Mouse (Mus musculus): ENCODE measurements around the gene Catsper2. TPM values are rescaled to one million over a fixed set of nuclear protein-coding genes. Genes with fewer than 3 reads are reported as not detected.
A peak's percentile ranks its signal among the peaks of the same experiment; 100 is the strongest.

Gene Catsper2
- polyA plus RNA-seq, 1 experiment from 2014 or later = 3.8 TPM

DNA sequence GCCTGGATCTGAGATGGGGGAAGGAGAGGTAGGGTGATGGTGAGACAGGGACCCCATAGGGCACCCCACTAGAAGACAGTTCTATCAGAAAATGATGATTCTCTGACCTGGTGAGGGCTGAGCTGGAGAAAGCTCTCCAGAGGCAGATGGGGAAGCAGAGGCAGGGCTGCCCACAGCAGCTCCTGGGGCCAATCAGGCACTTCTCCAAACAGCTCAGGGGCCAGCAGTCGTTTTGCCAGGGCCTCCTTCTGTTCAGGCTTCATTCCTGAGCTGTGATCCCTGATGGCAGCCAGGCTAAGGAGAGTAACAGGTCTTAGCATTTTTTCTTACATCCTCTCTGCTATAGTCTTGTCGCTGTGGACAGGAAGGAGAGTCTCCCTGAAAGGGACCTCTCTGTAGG lies 38.8 kb downstream of the Catsper2 start:
- Histone ChIP-seq H3K4me1 (peaks cover 13% of the 10 kb centered on the region; the same call in 1 of the 2 replicates), H3K27ac (no peak overlapping the region), H3K9me3 (no peaks in the 10 kb centered on the region), H3K27me3 (no peaks in the 10 kb centered on the region), H3K4me3 (no peak overlapping the region), H3K36me3 (no peaks in the 10 kb centered on the region), H3K9ac (no peak overlapping the region), H3K4me2 (no peak overlapping the region)
- WGBS = 56% methylated on average over 2 of the region's 2 CpGs
- ATAC-seq (ENCODE audit: insufficient number of reproducible peaks, insufficient read depth, low FRiP score, low TSS enrichment, low read depth) = no peak

GRCm38 (mm10) chr2:121372266-121372665 lies 41.3 kb downstream of the Catsper2 start:
- H3K9me3 ChIP-seq = no peaks in the 10 kb centered on the region
- WGBS = 83% methylated on average over 3 of the region's 3 CpGs
- no peak for ATAC-seq (ENCODE audit: insufficient number of reproducible peaks, insufficient read depth, low FRiP score, low TSS enrichment, low read depth)
- H3K36me3 ChIP-seq = no peaks in the 10 kb centered on the region
- no peak overlapping the region for H3K27ac ChIP-seq
- H3K4me2 ChIP-seq = no peak overlapping the region
- no peak overlapping the region for H3K4me3 ChIP-seq
- H3K4me1 ChIP-seq = peaks cover 11% of the 10 kb centered on the region; the same call in 1 of the 2 replicates
- H3K9ac ChIP-seq = no peak overlapping the region
- no peaks in the 10 kb centered on the region for H3K27me3 ChIP-seq

GRCm38 (mm10) chr2:121370921-121371320 lies 42.7 kb downstream of the Catsper2 start:
- ATAC-seq (ENCODE audit: insufficient number of reproducible peaks, insufficient read depth, low FRiP score, low TSS enrichment, low read depth) = no peak
- no peak overlapping the region for H3K27ac ChIP-seq
- H3K9ac ChIP-seq = no peak overlapping the region
- H3K9me3 ChIP-seq = no peaks in the 10 kb centered on the region
- 74% methylated on average over 5 of the region's 5 CpGs for WGBS
- H3K36me3 ChIP-seq = no peaks in the 10 kb centered on the region
- no peaks in the 10 kb centered on the region for H3K27me3 ChIP-seq
- H3K4me2 ChIP-seq = no peak overlapping the region
- no peak overlapping the region for H3K4me3 ChIP-seq
- H3K4me1 ChIP-seq = no peaks in the 10 kb centered on the region

- no peak overlapping the region for H3K4me3 ChIP-seq
- H3K4me2 ChIP-seq = no peak overlapping the region
- ATAC-seq (ENCODE audit: insufficient number of reproducible peaks, insufficient read depth, low FRiP score, low TSS enrichment, low read depth) = no peak
- H3K4me1 ChIP-seq = no peaks in the 10 kb centered on the region
- no peaks in the 10 kb centered on the region for H3K27me3 ChIP-seq
- 72% methylated on average over 2 of the region's 2 CpGs for whole genome bisulfite sequencing
- no peak overlapping the region for H3K27ac ChIP-seq
- H3K9ac ChIP-seq = no peak overlapping the region
- H3K9me3 ChIP-seq = no peaks in the 10 kb centered on the region
- H3K36me3 ChIP-seq = no peaks in the 10 kb centered on the region
Observed at GRCm38 (mm10) chr2:121368831-121369230, 44.8 kb downstream of the Catsper2 start.

DNA sequence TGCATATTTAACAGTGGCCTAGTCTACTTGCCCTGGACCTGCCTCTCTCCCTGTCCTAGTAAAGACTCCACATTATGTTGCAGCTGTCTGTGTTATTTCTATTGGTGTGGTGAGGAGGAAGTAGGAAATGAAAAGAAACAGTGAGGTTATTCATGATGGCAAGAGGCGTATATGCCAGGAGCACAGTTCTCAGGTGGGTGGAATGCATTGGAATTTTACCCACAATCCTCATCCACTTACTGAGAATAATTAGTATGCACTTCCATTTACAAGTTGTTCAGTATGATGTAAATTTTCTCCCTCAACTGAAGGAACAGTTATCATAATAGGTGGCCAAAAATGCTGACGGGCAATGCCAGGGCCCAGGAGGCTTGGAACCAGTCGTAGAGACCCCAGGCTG lies 49.9 kb downstream of the Catsper2 start:
- no peak overlapping the region for H3K27ac ChIP-seq
- no peak overlapping the region for H3K4me3 ChIP-seq
- no peaks in the 10 kb centered on the region for H3K36me3 ChIP-seq
- no peaks in the 10 kb centered on the region for H3K9me3 ChIP-seq
- no peak overlapping the region for H3K4me2 ChIP-seq
- H3K9ac ChIP-seq = no peak overlapping the region
- H3K4me1 ChIP-seq = peaks cover 4% of the 10 kb centered on the region
- 83% methylated on average over 3 of the region's 3 CpGs for WGBS
- no peaks in the 10 kb centered on the region for H3K27me3 ChIP-seq
- no peak for ATAC-seq (ENCODE audit: insufficient number of reproducible peaks, insufficient read depth, low FRiP score, low TSS enrichment, low read depth)

DNA sequence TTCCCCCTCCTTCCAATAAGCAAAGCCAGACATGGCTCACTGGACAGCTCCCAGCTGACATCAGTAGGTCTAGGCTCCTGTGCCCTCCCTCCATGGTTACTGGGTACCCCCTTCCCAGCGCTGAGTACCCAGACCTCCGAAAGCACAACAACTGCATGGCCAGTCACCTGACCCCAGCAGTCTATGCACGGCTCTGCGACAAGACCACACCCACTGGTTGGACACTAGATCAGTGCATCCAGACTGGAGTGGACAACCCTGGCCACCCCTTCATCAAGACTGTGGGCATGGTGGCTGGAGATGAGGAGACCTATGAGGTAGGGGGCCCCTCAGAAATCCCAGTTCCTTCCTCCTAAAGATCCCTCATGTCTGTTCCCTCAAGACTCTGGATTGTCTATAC lies 54.1 kb downstream of the Catsper2 start:
- no peaks in the 10 kb centered on the region for H3K36me3 ChIP-seq
- H3K9me3 ChIP-seq = no peaks in the 10 kb centered on the region
- H3K9ac ChIP-seq = no peak overlapping the region
- H3K4me3 ChIP-seq = no peak overlapping the region; the same call in 1 of the 2 replicates
- H3K4me2 ChIP-seq = no peak overlapping the region
- H3K27me3 ChIP-seq = no peaks in the 10 kb centered on the region
- no peak for ATAC-seq (ENCODE audit: insufficient number of reproducible peaks, insufficient read depth, low FRiP score, low TSS enrichment, low read depth)
- H3K4me1 ChIP-seq = peaks cover 20% of the 10 kb centered on the region
- WGBS = 53% methylated on average over 4 of the region's 4 CpGs
- H3K27ac ChIP-seq = no peak overlapping the region

- Histone ChIP-seq H3K4me1 (peaks cover 25% of the 10 kb centered on the region), H3K36me3 (no peaks in the 10 kb centered on the region), H3K4me2 (peak overlapping the region; percentile 58), H3K27ac (no peak overlapping the region), H3K27me3 (no peaks in the 10 kb centered on the region), H3K9me3 (no peaks in the 10 kb centered on the region), H3K4me3 (peak overlapping the region; percentile 37), H3K9ac (0 out of 2 replicates have a peak overlapping the region, but pooled peaks have one; percentile 33)
- peak; percentile 72; the same call in 1 of the 2 replicates for ATAC-seq (ENCODE audit: insufficient number of reproducible peaks, insufficient read depth, low FRiP score, low TSS enrichment, low read depth)
- under 1% methylated on average over 16 of the region's 16 CpGs for WGBS
Observed at GRCm38 (mm10) chr2:121358381-121358780, 55.2 kb downstream of the Catsper2 start.

- no peak for ATAC-seq (ENCODE audit: insufficient number of reproducible peaks, insufficient read depth, low FRiP score, low TSS enrichment, low read depth)
- Histone ChIP-seq H3K4me3 (peak overlapping the region; percentile 37), H3K27ac (no peak overlapping the region), H3K27me3 (no peaks in the 10 kb centered on the region), H3K4me1 (peaks cover 25% of the 10 kb centered on the region), H3K9ac (no peak overlapping the region), H3K9me3 (no peaks in the 10 kb centered on the region), H3K4me2 (peak overlapping the region; percentile 58), H3K36me3 (no peaks in the 10 kb centered on the region)
- 0% methylated on average over 4 of the region's 4 CpGs for WGBS
Observed at GRCm38 (mm10) chr2:121357961-121358360, 55.6 kb downstream of the Catsper2 start.

GRCm38 (mm10) chr2:121357494-121357893 lies 56.1 kb downstream of the Catsper2 start, which contains the start of gene Ckmt1:
Gene Ckmt1, plus strand, starts transcription at chr2:121357714.
- Histone ChIP-seq H3K27me3 (no peaks in the 10 kb centered on the region), H3K27ac (no peak within 1 kb of the TSS), H3K4me3 (peak within 1 kb of the TSS; percentile 37), H3K9me3 (no peaks in the 10 kb centered on the region), H3K4me1 (peaks cover 25% of the 10 kb centered on the region), H3K9ac (0 out of 2 replicates have a peak within 1 kb of the TSS, but pooled peaks have one; percentile 33), H3K4me2 (peak within 1 kb of the TSS; percentile 58), H3K36me3 (no peaks in the 10 kb centered on the region)
- no peak for ATAC-seq (ENCODE audit: insufficient number of reproducible peaks, insufficient read depth, low FRiP score, low TSS enrichment, low read depth)
- WGBS = 58% methylated on average over 5 of the region's 5 CpGs

DNA sequence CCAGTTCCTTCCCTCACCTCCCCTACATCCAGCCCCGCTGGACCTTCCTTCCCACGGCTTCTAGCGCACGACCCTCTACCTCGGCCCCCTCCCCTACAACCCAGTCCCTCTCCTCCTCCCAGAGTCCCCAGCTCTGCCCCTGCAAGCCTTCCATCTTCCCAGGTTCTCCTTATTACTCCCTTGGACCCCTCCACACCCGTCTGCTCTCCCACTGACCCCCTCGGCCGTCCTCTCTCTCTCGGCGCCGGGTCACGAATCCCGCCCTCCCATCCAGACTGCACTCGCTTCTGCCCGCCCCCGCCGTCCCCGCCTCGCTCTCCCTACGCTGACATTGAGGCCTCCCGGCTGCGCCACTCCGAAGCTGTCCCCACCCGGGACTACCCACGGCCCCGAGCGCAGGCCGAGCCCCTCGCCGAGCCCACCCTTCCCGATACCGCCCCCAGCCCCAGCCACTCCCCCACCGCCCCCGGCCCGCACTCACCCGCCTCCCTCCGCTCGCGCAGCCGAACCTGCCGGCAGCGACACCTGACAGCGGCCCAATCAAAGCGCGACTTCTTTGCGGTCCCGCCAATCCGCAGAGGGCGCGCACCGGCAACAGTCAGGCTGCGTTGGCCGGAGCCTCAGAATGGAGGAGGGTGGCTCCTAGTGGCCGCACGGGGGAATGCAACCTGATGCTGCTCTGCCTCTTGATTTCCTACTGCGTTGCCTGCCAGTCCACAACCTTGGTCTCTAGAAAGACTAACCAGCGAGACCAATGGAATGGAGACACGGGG lies 58.6 kb downstream of the Catsper2 start, which contains the start of gene Ppip5k1:
Ppip5k1 (minus strand) TSS at position 577 of the 773 bp plus-strand sequence.
- H3K4me2 ChIP-seq = peak within 1 kb of the TSS; percentile 83
- peaks cover 25% of the 10 kb centered on the region for H3K4me1 ChIP-seq
- no peaks in the 10 kb centered on the region for H3K36me3 ChIP-seq
- H3K27ac ChIP-seq = peak within 1 kb of the TSS; percentile 49; the same call in 1 of the 2 replicates
- H3K9me3 ChIP-seq = no peaks in the 10 kb centered on the region
- no peaks in the 10 kb centered on the region for H3K27me3 ChIP-seq
- H3K9ac ChIP-seq = peak within 1 kb of the TSS; percentile 81
- peak within 1 kb of the TSS; percentile 68 for H3K4me3 ChIP-seq
- ATAC-seq (ENCODE audit: insufficient number of reproducible peaks, insufficient read depth, low FRiP score, low TSS enrichment, low read depth) = peak; percentile 94
- WGBS = under 1% methylated on average over 58 of the region's 58 CpGs

- Histone ChIP-seq H3K9me3 (no peaks in the 10 kb centered on the region), H3K4me2 (peak overlapping the region; percentile 83), H3K27me3 (no peaks in the 10 kb centered on the region), H3K4me3 (peak overlapping the region; percentile 68), H3K27ac (no peak overlapping the region), H3K36me3 (peaks cover 2% of the 10 kb centered on the region; the same call in 1 of the 2 replicates), H3K9ac (peak overlapping the region; percentile 81), H3K4me1 (peaks cover 25% of the 10 kb centered on the region)
- WGBS = 6% methylated on average over 6 of the region's 6 CpGs
- ATAC-seq (ENCODE audit: insufficient number of reproducible peaks, insufficient read depth, low FRiP score, low TSS enrichment, low read depth) = no peak
Observed at GRCm38 (mm10) chr2:121354378-121354777, 59.2 kb downstream of the Catsper2 start.

DNA sequence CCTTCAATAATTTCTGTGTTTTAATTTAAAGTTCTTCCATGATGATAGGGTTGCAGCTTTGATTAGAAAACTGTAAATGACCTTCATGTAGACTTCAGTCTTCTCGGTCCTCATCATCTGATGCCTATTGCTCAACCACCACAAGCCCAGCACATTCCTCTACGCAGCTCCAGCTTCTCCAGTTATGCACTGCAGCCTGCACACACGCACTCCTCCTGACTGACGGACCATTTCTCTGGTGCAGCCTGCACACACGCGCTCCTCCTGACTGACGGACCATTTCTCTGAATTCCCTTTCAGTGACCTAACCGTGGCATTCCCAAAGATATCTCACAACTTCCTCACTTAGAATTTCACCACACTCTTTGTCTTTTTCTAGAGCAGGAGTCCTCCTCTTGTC lies 60.4 kb downstream of the Catsper2 start:
- ATAC-seq (ENCODE audit: insufficient number of reproducible peaks, insufficient read depth, low FRiP score, low TSS enrichment, low read depth) = no peak
- Histone ChIP-seq H3K9ac (no peak overlapping the region), H3K4me3 (no peak overlapping the region), H3K36me3 (peaks cover 2% of the 10 kb centered on the region; the same call in 1 of the 2 replicates), H3K27me3 (no peaks in the 10 kb centered on the region), H3K27ac (no peak overlapping the region), H3K4me1 (peaks cover 16% of the 10 kb centered on the region; the same call in 1 of the 2 replicates), H3K9me3 (no peaks in the 10 kb centered on the region), H3K4me2 (no peak overlapping the region)
- WGBS = 73% methylated on average over 8 of the region's 8 CpGs
